Mouse (Mus musculus) forebrain, embryonic 15.5 days (tissue): Measurements from ENCODE around the gene Chrnb4. TPM values are rescaled to one million over a fixed set of nuclear protein-coding genes. Genes with fewer than 3 reads are reported as not detected.

ENCODE experiments used
- ATAC-seq: fragments of 200-750 bp; cut with Nextera tagmentation; replicated peaks from 2 replicates; pipeline ENCODE4 v1.8.0; 2017; ENCODE audit warnings: mild to moderate bottlenecking, moderate TSS enrichment, moderate library complexity
- H3K27ac ChIP-seq: fragments of 300-500 bp; sonication (generic); replicated peaks from 2 replicates; pipeline ENCODE4 v1.5.1; 2015; ENCODE audit warnings: mild to moderate bottlenecking, inconsistent platforms
- H3K27me3 ChIP-seq: fragments of 300-500 bp; sonication (generic); 2 replicates; pipeline ENCODE4 v1.6.1; 2015; ENCODE audit warnings: inconsistent platforms
- H3K36me3 ChIP-seq: fragments of 300-500 bp; sonication (generic); 2 replicates; pipeline ENCODE4 v1.6.1; 2015; ENCODE audit warnings: mild to moderate bottlenecking, inconsistent platforms
- H3K4me1 ChIP-seq: fragments of 300-500 bp; sonication (generic); 2 replicates; pipeline ENCODE4 v1.6.1; 2015; ENCODE audit warnings: inconsistent platforms
- H3K4me2 ChIP-seq: fragments of 300-500 bp; sonication (generic); replicated peaks from 2 replicates; pipeline ENCODE4 v1.6.1; 2015; ENCODE audit warnings: mild to moderate bottlenecking, inconsistent platforms
- H3K4me3 ChIP-seq: fragments of 300-500 bp; sonication (generic); 2 replicates; pipeline ENCODE4 v1.5.1; 2015; ENCODE audit warnings: mild to moderate bottlenecking, inconsistent platforms
- H3K9ac ChIP-seq: fragments of 300-500 bp; sonication (generic); replicated peaks from 2 replicates; pipeline ENCODE4 v1.6.1; 2015; ENCODE audit warnings: mild to moderate bottlenecking, inconsistent platforms
- H3K9me3 ChIP-seq: fragments of 300-500 bp; sonication (generic); 2 replicates; pipeline ENCODE4 v1.6.1; 2016; ENCODE audit warnings: inconsistent platforms
- WGBS: fragments of 180-500 bp; shearing (Covaris S2); methylation state at CpG from one replicate; pipeline ENCODE4 v1.1.7; 2015; ENCODE audit warnings: mixed read lengths; 5-methylcytosine and 5-hydroxymethylcytosine counted together
- polyA plus RNA-seq: library from polyadenylated mRNA; unstranded; fragments of >200 nt; fragmentation: Nextera tagmentation; extraction: Ambion mirVana; gene quantifications from 2 replicates; pipeline ENCODE4 v1.2.1, GENCODE M21; 2015

Gene Chrnb4
- polyA plus RNA-seq, 1 experiment from 2014 or later, result 0.23 TPM

- 58% methylated on average over 6 of the region's 6 CpGs for WGBS
- H3K27ac ChIP-seq, result no peak overlapping the region
- no peaks in the 10 kb centered on the region for H3K36me3 ChIP-seq
- no peak overlapping the region for H3K9ac ChIP-seq
- H3K4me1 ChIP-seq, result no peaks in the 10 kb centered on the region
- no peak overlapping the region for H3K4me3 ChIP-seq
- H3K27me3 ChIP-seq, result no peaks in the 10 kb centered on the region
- no peak overlapping the region for H3K4me2 ChIP-seq
- no peak for ATAC-seq
- no peaks in the 10 kb centered on the region for H3K9me3 ChIP-seq
Observed at GRCm38 (mm10) chr9:55010588-55011350, 37.8 kb downstream of the Chrnb4 start.

GRCm38 (mm10) chr9:55009692-55010091 lies 38.9 kb downstream of the Chrnb4 start:
- no peaks in the 10 kb centered on the region for H3K27me3 ChIP-seq
- no peak overlapping the region for H3K4me3 ChIP-seq
- no peak overlapping the region for H3K9ac ChIP-seq
- ATAC-seq, result no peak
- no peaks in the 10 kb centered on the region for H3K36me3 ChIP-seq
- no peak overlapping the region for H3K4me2 ChIP-seq
- H3K27ac ChIP-seq, result no peak overlapping the region
- H3K4me1 ChIP-seq, result no peaks in the 10 kb centered on the region
- 84% methylated on average over 2 of the region's 2 CpGs for WGBS
- H3K9me3 ChIP-seq, result no peaks in the 10 kb centered on the region

DNA sequence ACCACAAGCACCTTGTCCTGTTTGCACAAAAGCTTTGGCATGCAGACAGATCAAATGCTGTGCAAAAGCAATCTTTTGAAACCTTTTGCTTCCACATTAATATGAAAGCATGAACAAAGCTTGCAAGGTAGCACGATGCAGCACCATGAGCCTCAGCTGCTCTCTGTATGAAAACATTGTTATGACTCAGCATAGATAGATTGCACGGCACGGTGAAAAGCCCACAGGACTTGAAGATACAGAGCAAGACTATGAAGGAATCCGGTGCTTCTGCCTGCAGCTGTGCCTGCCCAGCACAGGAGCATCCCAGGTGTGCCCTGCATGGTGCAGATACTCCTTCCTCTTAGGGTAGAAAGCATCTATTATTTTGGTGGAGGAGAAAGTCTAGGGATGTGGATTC lies 45.0 kb downstream of the Chrnb4 start:
- no peak for ATAC-seq
- no peaks in the 10 kb centered on the region for H3K27me3 ChIP-seq
- no peak overlapping the region for H3K9ac ChIP-seq
- no peaks in the 10 kb centered on the region for H3K9me3 ChIP-seq
- no peaks in the 10 kb centered on the region for H3K36me3 ChIP-seq
- H3K4me3 ChIP-seq, result no peak overlapping the region
- H3K4me2 ChIP-seq, result no peak overlapping the region
- WGBS, result 72% methylated on average over 4 of the region's 4 CpGs
- H3K4me1 ChIP-seq, result no peaks in the 10 kb centered on the region
- H3K27ac ChIP-seq, result no peak overlapping the region

GRCm38 (mm10) chr9:54995645-54996044 lies 52.9 kb downstream of the Chrnb4 start:
- H3K4me1 ChIP-seq, result no peaks in the 10 kb centered on the region
- H3K36me3 ChIP-seq, result no peaks in the 10 kb centered on the region
- WGBS, result 92% methylated on average over 3 of the region's 3 CpGs

DNA sequence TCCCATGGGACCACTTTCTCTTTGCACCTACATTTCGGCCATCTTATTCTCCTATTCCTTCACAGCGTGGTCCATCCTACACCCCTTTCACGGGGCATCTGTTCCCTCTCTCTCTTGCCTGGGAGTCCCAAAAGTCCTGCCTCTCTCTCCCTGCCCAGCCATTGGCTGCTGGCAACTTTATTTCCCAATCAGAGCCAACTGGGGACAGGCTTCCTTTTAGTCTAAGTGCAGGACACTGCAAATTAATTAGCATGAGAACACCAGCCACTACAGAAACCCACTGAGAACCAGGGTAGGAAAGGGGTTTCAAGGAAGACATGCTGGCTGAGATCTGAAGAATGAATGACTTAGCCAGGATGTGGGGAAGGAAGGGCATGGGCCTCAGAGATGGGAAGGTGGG lies 54.2 kb downstream of the Chrnb4 start:
- H3K27ac ChIP-seq, result no peak overlapping the region
- H3K36me3 ChIP-seq, result no peaks in the 10 kb centered on the region
- no peaks in the 10 kb centered on the region for H3K4me1 ChIP-seq
- WGBS, result 36% methylated on average over 3 of the region's 3 CpGs
- no peak for ATAC-seq
- H3K9me3 ChIP-seq, result no peaks in the 10 kb centered on the region
- no peak overlapping the region for H3K9ac ChIP-seq
- H3K27me3 ChIP-seq, result no peaks in the 10 kb centered on the region
- H3K4me3 ChIP-seq, result no peak overlapping the region
- H3K4me2 ChIP-seq, result no peak overlapping the region

More at GRCm38 (mm10) chr9:54995645-54996044, 52.9 kb downstream of the Chrnb4 start:
- ATAC-seq, result no peak
- H3K27me3 ChIP-seq, result no peaks in the 10 kb centered on the region
- H3K4me2 ChIP-seq, result no peak overlapping the region
- H3K9me3 ChIP-seq, result no peaks in the 10 kb centered on the region
- H3K4me3 ChIP-seq, result no peak overlapping the region
- no peak overlapping the region for H3K9ac ChIP-seq
- H3K27ac ChIP-seq, result no peak overlapping the region

- Histone ChIP-seq H3K4me3 (no peak overlapping the region), H3K9ac (no peak overlapping the region), H3K9me3 (no peaks in the 10 kb centered on the region), H3K27ac (no peak overlapping the region), H3K27me3 (no peaks in the 10 kb centered on the region), H3K36me3 (no peaks in the 10 kb centered on the region), H3K4me2 (no peak overlapping the region), H3K4me1 (no peaks in the 10 kb centered on the region)
- 82% methylated on average over 3 of the region's 3 CpGs for WGBS
- ATAC-seq, result no peak
Observed at GRCm38 (mm10) chr9:54990362-54990761, 58.2 kb downstream of the Chrnb4 start.

DNA sequence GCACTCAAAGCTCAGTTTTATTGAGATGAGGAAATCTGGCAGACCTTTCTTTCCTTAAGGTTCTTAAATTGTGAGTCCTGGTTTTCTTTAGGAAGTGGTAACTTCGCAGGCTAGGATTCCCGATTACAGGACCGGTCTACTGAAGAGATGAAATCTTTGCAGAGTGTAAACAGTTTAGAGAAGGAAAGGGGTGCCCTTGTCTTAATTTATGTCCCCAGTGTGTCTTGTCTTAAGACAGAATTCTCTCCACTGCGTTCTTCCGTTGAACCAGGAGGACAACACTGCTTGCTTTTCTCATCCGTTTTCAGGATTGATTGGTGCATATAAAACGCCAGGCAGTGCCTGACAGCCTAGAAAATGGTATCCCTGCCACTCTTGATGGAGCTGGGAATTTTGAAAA lies 66.2 kb downstream of the Chrnb4 start:
- Histone ChIP-seq H3K4me3 (peak overlapping the region; percentile 68), H3K4me1 (peaks cover 23% of the 10 kb centered on the region), H3K27me3 (peaks cover 31% of the 10 kb centered on the region), H3K36me3 (no peaks in the 10 kb centered on the region), H3K9me3 (no peaks in the 10 kb centered on the region), H3K4me2 (peak overlapping the region; percentile 93), H3K9ac (no peak overlapping the region), H3K27ac (no peak overlapping the region)
- no peak for ATAC-seq
- WGBS, result 6% methylated on average over 7 of the region's 7 CpGs

GRCm38 (mm10) chr9:54981291-54982191 lies 67.0 kb downstream of the Chrnb4 start:
- H3K4me3 ChIP-seq, result peak overlapping the region; percentile 68
- H3K27ac ChIP-seq, result no peak overlapping the region
- no peaks in the 10 kb centered on the region for H3K9me3 ChIP-seq
- ATAC-seq, result peak; percentile 91
- H3K36me3 ChIP-seq, result no peaks in the 10 kb centered on the region
- H3K9ac ChIP-seq, result peak overlapping the region; percentile 49
- peaks cover 31% of the 10 kb centered on the region for H3K27me3 ChIP-seq
- under 1% methylated on average over 85 of the region's 85 CpGs for WGBS
- H3K4me1 ChIP-seq, result peaks cover 23% of the 10 kb centered on the region
- H3K4me2 ChIP-seq, result peak overlapping the region; percentile 93

DNA sequence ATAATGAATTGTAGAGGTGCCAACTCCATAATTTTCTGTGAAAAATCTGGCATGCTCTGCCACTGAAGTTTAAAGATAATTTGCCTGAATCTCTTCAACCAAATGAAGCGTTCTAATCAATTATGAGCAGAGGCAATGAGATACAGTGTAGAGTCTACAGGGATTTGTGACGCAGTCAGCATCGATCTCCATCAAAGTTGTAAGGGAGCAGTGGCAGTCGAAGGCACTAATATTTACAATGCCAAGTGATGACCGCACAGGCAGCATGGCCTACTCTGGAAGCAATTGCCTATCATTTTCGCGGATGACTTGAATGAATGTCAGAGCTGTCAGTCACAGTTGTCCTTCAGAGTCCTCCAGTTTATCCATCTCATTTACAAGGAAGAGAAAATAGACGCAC lies 67.9 kb downstream of the Chrnb4 start, which contains the start of gene Chrna5:
TSS of gene Chrna5 (plus strand) at position 207 of the 400 bp plus-strand sequence.
- Histone ChIP-seq H3K9me3 (no peaks in the 10 kb centered on the region), H3K27ac (no peak within 1 kb of the TSS), H3K27me3 (peaks cover 31% of the 10 kb centered on the region), H3K9ac (peak within 1 kb of the TSS; percentile 49), H3K36me3 (no peaks in the 10 kb centered on the region), H3K4me1 (peaks cover 23% of the 10 kb centered on the region), H3K4me3 (peak within 1 kb of the TSS; percentile 68), H3K4me2 (peak within 1 kb of the TSS; percentile 93)
- 69% methylated on average over 8 of the region's 8 CpGs for WGBS
- peak; percentile 8; the same call in 1 of the 2 replicates for ATAC-seq

Other genes with a start within 250 kb of the Chrnb4 start
- 48.6 and 51.2 TPM in 2 replicates for gene Ireb2, start 185.0 kb downstream of the Chrnb4 start, polyA plus RNA-seq
- gene Hykk, start 131.5 kb downstream of the Chrnb4 start, polyA plus RNA-seq, result 1.6 and 1.8 TPM in 2 replicates
- 278 and 286 TPM in 2 replicates for gene Psma4, start 98.0 kb downstream of the Chrnb4 start, polyA plus RNA-seq
- 1.0 and 1.5 TPM in 2 replicates for gene AY074887, start 97.8 kb downstream of the Chrnb4 start, polyA plus RNA-seq
- 1.0 and 1.5 TPM in 2 replicates for gene Chrna5, start 67.9 kb downstream of the Chrnb4 start, polyA plus RNA-seq
- 3.7 and 3.8 TPM in 2 replicates for gene Chrna3, start 22.2 kb downstream of the Chrnb4 start, polyA plus RNA-seq
- 34.8 and 38.2 TPM in 2 replicates for gene Ube2q2, start 100.1 kb upstream of the Chrnb4 start, polyA plus RNA-seq
- 86.7 and 90.4 TPM in 2 replicates for gene Fbxo22, start 160.1 kb upstream of the Chrnb4 start, polyA plus RNA-seq